Mouse (Mus musculus): Measurements from ENCODE around the gene Ywhag. TPM values are rescaled to one million over a fixed set of nuclear protein-coding genes. Genes with fewer than 3 reads are reported as not detected.

Gene Ywhag
- total and polyA plus RNA-seq, 2 experiments from 2014 or later = 286 to 867 TPM

DNA sequence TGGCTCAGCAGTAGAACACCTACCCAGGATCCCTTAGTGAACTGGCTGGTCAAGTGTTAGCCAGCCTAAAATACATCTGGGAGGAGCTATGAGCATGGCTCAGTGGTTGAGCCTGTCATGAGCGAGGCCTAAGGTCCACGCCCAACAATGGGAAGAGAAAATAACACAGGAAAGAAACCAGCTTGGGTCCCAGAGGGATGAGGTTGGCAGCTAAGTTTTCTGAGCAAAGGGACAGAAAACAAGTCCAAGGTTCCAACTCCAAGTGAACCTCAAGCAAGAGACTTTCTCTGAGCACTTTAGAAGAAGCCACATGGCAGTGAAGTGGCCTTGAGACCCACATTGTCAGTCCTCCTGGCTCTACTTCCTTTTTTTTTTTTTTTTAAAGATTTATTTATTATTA, 17.2 kb upstream of the Ywhag start:
- H3K4me1 ChIP-seq (ENCODE audit: insufficient read depth) = 0 out of 2 replicates have a peak, but pooled peaks cover under 1% of the 10 kb centered on the region
- H3K4me2 ChIP-seq (ENCODE audit: low read depth) = no peak overlapping the region
- no peaks in the 10 kb centered on the region for H3K27me3 ChIP-seq (ENCODE audit: insufficient read depth, low read length)
- no peaks in the 10 kb centered on the region for H3K36me3 ChIP-seq (ENCODE audit: insufficient read depth)
- no peak overlapping the region for H3K27ac ChIP-seq (ENCODE audit: low read depth, low read length)
- no peak overlapping the region for H3K4me3 ChIP-seq (ENCODE audit: low read depth, low read length)
- H3K9ac ChIP-seq = no peak overlapping the region
- ATAC-seq (no peak), DNase-seq (no peak)
- TF ChIP-seq CTCF (IDR thresholded peaks at IDR 0.05; ENCODE audit: low read depth) = no peak
- WGBS = 90% methylated on average over 2 of the region's 2 CpGs
- H3K9me3 ChIP-seq (ENCODE audit: low read length) = no peaks in the 10 kb centered on the region

DNA sequence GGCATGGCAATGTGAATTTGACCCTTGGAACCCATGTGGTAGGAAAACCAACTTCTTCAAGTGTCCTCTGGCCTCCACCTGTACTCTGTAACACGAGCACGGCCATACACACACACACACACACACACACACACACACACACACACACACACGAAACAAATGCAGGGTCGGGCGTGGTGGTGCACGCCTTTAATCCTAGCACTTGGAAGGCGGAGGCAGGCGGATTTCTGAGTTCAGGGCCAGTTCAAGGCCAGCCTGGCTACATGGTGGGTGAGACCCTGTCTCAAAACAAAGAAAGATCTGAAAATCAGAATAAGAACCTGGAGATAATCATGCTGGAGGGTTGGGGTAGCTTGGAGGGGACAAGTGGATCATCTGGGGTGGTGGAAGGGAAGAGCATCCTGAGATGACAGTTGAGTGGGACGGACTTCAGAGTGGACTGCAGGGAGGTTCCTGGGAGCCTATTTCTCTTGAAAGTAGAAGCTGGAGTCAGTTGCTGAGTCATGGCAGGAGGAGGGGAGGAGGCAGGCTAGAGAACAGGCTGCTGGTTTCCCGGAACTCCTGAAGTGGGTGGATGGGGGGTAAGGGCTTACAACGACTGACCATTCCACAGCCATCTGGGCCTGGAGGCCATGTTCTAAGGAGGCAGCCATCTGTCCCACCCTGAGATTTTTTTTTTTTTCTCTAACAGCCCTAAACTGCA, 16.4 kb upstream of the Ywhag start:
- no peaks in the 10 kb centered on the region for H3K9me3 ChIP-seq (ENCODE audit: low read length)
- no peaks in the 10 kb centered on the region for H3K36me3 ChIP-seq (ENCODE audit: insufficient read depth)
- no peak overlapping the region for H3K9ac ChIP-seq
- TF ChIP-seq CTCF (IDR thresholded peaks at IDR 0.05; ENCODE audit: low read depth) = no peak
- H3K27me3 ChIP-seq (ENCODE audit: insufficient read depth, low read length) = no peaks in the 10 kb centered on the region
- no peak for ATAC-seq
- H3K4me3 ChIP-seq (ENCODE audit: low read depth, low read length) = no peak overlapping the region
- H3K4me1 ChIP-seq (ENCODE audit: insufficient read depth) = no peaks in the 10 kb centered on the region
- DNase-seq = no peak
- H3K27ac ChIP-seq (ENCODE audit: low read depth, low read length) = no peak overlapping the region
- WGBS = 86% methylated on average over 11 of the region's 11 CpGs
- H3K4me2 ChIP-seq (ENCODE audit: low read depth) = no peak overlapping the region

GRCm38 (mm10) chr5:135946621-135947020, 12.2 kb upstream of the Ywhag start:
- no peak for DNase-seq
- Histone ChIP-seq H3K27ac (ENCODE audit: low read depth, low read length) (no peak overlapping the region), H3K27me3 (ENCODE audit: insufficient read depth, low read length) (no peaks in the 10 kb centered on the region), H3K4me2 (ENCODE audit: low read depth) (no peak overlapping the region), H3K4me1 (ENCODE audit: insufficient read depth) (no peaks in the 10 kb centered on the region), H3K9me3 (ENCODE audit: low read length) (no peaks in the 10 kb centered on the region), H3K9ac (no peak overlapping the region), H3K36me3 (ENCODE audit: insufficient read depth) (no peaks in the 10 kb centered on the region), H3K4me3 (ENCODE audit: low read depth, low read length) (no peak overlapping the region)
- WGBS = 74% methylated on average over 5 of the region's 5 CpGs
- ATAC-seq = no peak
- no peak for TF ChIP-seq CTCF (IDR thresholded peaks at IDR 0.05; ENCODE audit: low read depth)

- no peak for TF ChIP-seq CTCF (IDR thresholded peaks at IDR 0.05; ENCODE audit: low read depth)
- WGBS = 47% methylated on average over 10 of the region's 10 CpGs
- Histone ChIP-seq H3K27me3 (ENCODE audit: insufficient read depth, low read length) (no peaks in the 10 kb centered on the region), H3K9ac (0 out of 2 replicates have a peak overlapping the region, but pooled peaks have one; percentile 10), H3K4me2 (ENCODE audit: low read depth) (peak overlapping the region; percentile 6; the same call in 1 of the 2 replicates), H3K27ac (ENCODE audit: low read depth, low read length) (no peak overlapping the region), H3K9me3 (ENCODE audit: low read length) (no peaks in the 10 kb centered on the region), H3K36me3 (ENCODE audit: insufficient read depth) (no peaks in the 10 kb centered on the region), H3K4me1 (ENCODE audit: insufficient read depth) (no peaks in the 10 kb centered on the region), H3K4me3 (ENCODE audit: low read depth, low read length) (no peak overlapping the region)
- ATAC-seq (peak; percentile 25; the same call in 1 of the 2 replicates), DNase-seq (peak; percentile 55)
Measured at GRCm38 (mm10) chr5:135945916-135946408, 11.5 kb upstream of the Ywhag start.

- no peak for ATAC-seq
- 55% methylated on average over 6 of the region's 6 CpGs for WGBS
- Histone ChIP-seq H3K4me1 (ENCODE audit: insufficient read depth) (no peaks in the 10 kb centered on the region), H3K4me2 (ENCODE audit: low read depth) (no peak overlapping the region), H3K36me3 (ENCODE audit: insufficient read depth) (no peaks in the 10 kb centered on the region), H3K27ac (ENCODE audit: low read depth, low read length) (no peak overlapping the region), H3K27me3 (ENCODE audit: insufficient read depth, low read length) (no peaks in the 10 kb centered on the region), H3K4me3 (ENCODE audit: low read depth, low read length) (no peak overlapping the region), H3K9ac (no peak overlapping the region), H3K9me3 (ENCODE audit: low read length) (no peaks in the 10 kb centered on the region)
- TF ChIP-seq CTCF (IDR thresholded peaks at IDR 0.05; ENCODE audit: low read depth) = no peak
- DNase-seq = no peak
Measured at GRCm38 (mm10) chr5:135942710-135943109, 8.3 kb upstream of the Ywhag start.

- ATAC-seq (no peak), DNase-seq (no peak)
- H3K27me3 ChIP-seq (ENCODE audit: insufficient read depth, low read length) = no peaks in the 10 kb centered on the region
- H3K9me3 ChIP-seq (ENCODE audit: low read length) = no peaks in the 10 kb centered on the region
- H3K9ac ChIP-seq = no peak overlapping the region
- no peak overlapping the region for H3K4me2 ChIP-seq (ENCODE audit: low read depth)
- H3K4me1 ChIP-seq (ENCODE audit: insufficient read depth) = no peaks in the 10 kb centered on the region
- 69% methylated on average over 5 of the region's 5 CpGs for WGBS
- no peaks in the 10 kb centered on the region for H3K36me3 ChIP-seq (ENCODE audit: insufficient read depth)
- H3K4me3 ChIP-seq (ENCODE audit: low read depth, low read length) = no peak overlapping the region
- no peak for TF ChIP-seq CTCF (IDR thresholded peaks at IDR 0.05; ENCODE audit: low read depth)
- no peak overlapping the region for H3K27ac ChIP-seq (ENCODE audit: low read depth, low read length)
Measured at GRCm38 (mm10) chr5:135940587-135940986, 6.2 kb upstream of the Ywhag start.

- Histone ChIP-seq H3K9ac (no peak overlapping the region), H3K4me2 (ENCODE audit: low read depth) (no peak overlapping the region), H3K9me3 (ENCODE audit: low read length) (no peaks in the 10 kb centered on the region), H3K36me3 (ENCODE audit: insufficient read depth) (peaks cover 8% of the 10 kb centered on the region), H3K4me3 (ENCODE audit: low read depth, low read length) (no peak overlapping the region), H3K27me3 (ENCODE audit: insufficient read depth, low read length) (no peaks in the 10 kb centered on the region), H3K4me1 (ENCODE audit: insufficient read depth) (peaks cover 7% of the 10 kb centered on the region), H3K27ac (ENCODE audit: low read depth, low read length) (no peak overlapping the region)
- no peak for ATAC-seq
- 78% methylated on average over 6 of the region's 6 CpGs for WGBS
- DNase-seq = no peak
- TF ChIP-seq CTCF (IDR thresholded peaks at IDR 0.05; ENCODE audit: low read depth) = no peak
Measured at GRCm38 (mm10) chr5:135935641-135936190, 1.3 kb upstream of the Ywhag start.
